Mouse (Mus musculus): ENCODE measurements around the gene Efhd2.

DNA sequence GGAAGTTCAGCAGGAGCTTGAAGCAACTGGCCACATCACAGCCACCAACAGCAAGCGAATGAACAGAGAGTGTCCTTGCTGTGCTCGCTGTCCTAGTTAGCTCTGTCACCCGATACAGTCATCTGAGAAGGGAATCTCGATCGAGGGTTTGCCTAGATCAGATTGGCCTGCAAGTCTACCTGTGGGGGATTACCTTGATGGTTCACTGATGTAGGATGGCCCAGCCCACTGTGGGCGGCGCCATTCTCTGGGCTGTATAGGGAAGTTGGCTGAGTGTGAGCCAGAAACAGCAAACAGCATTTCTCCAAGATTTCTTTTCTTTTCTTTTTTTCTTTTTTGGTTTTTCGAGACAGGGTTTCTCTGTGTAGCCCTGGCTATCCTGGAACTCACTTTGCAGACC, 10.2 kb downstream of the Efhd2 start:
- TF ChIP-seq POLR2A (IDR thresholded peaks at IDR 0.05; ENCODE audit: borderline replicate concordance, extremely low read depth, low read depth, low read length) (no peak), CTCF (IDR thresholded peaks at IDR 0.05; ENCODE audit: insufficient read depth, low read length) (no peak)

All from lung, adult 2 months (tissue).